Mouse (Mus musculus) heart, embryonic 15.5 days (tissue): ENCODE measurements around the gene Rnf157. TPM values are rescaled to one million over a fixed set of nuclear protein-coding genes. Genes with fewer than 3 reads are reported as not detected.

Experiments
- ATAC-seq: fragments of 200-750 bp; cut with Nextera tagmentation; replicated peaks from 2 replicates; pipeline ENCODE4 v1.8.0; 2017; ENCODE audit warnings: low read depth, moderate TSS enrichment; ENCODE audit not compliant: insufficient number of reproducible peaks, insufficient read depth, low FRiP score
- H3K27ac ChIP-seq: fragments of 300-500 bp; sonication (generic); 2 replicates; pipeline ENCODE4 v1.5.1; 2015; ENCODE audit warnings: mild to moderate bottlenecking, inconsistent platforms
- H3K27me3 ChIP-seq: fragments of 300-500 bp; sonication (generic); 2 replicates; pipeline ENCODE4 v1.6.1; 2015; ENCODE audit warnings: inconsistent platforms
- H3K36me3 ChIP-seq: fragments of 300-500 bp; sonication (generic); 2 replicates; pipeline ENCODE4 v1.6.1; 2015; ENCODE audit warnings: mild to moderate bottlenecking, inconsistent platforms
- H3K4me1 ChIP-seq: fragments of 300-500 bp; sonication (generic); replicated peaks from 2 replicates; pipeline ENCODE4 v1.6.1; 2015; ENCODE audit warnings: inconsistent platforms
- H3K4me2 ChIP-seq: fragments of 300-500 bp; sonication (generic); 2 replicates; pipeline ENCODE4 v1.6.1; 2015; ENCODE audit warnings: inconsistent platforms, mild to moderate bottlenecking, moderate library complexity
- H3K4me3 ChIP-seq: fragments of 300-500 bp; sonication (generic); 2 replicates; pipeline ENCODE4 v1.5.1; 2015; ENCODE audit warnings: mild to moderate bottlenecking, inconsistent platforms
- H3K9ac ChIP-seq: fragments of 300-500 bp; sonication (generic); 2 replicates; pipeline ENCODE4 v1.6.1; 2015; ENCODE audit warnings: mild to moderate bottlenecking, inconsistent platforms
- H3K9me3 ChIP-seq: fragments of 300-500 bp; sonication (generic); replicated peaks from 2 replicates; pipeline ENCODE4 v1.6.1; 2016; ENCODE audit warnings: inconsistent platforms
- WGBS: fragments of 180-500 bp; shearing (Covaris S2); methylation state at CpG from one replicate; pipeline ENCODE4 v1.1.7; 2015; ENCODE audit warnings: mixed read lengths; 5-methylcytosine and 5-hydroxymethylcytosine counted together
- polyA plus RNA-seq: library from polyadenylated mRNA; unstranded; fragments of >200 nt; fragmentation: Nextera tagmentation; extraction: Ambion mirVana; gene quantifications from 2 replicates; pipeline ENCODE4 v1.2.1, GENCODE M21; 2015

The Rnf157 gene
- polyA plus RNA-seq = 7.1 and 14.3 TPM in 2 replicates

DNA sequence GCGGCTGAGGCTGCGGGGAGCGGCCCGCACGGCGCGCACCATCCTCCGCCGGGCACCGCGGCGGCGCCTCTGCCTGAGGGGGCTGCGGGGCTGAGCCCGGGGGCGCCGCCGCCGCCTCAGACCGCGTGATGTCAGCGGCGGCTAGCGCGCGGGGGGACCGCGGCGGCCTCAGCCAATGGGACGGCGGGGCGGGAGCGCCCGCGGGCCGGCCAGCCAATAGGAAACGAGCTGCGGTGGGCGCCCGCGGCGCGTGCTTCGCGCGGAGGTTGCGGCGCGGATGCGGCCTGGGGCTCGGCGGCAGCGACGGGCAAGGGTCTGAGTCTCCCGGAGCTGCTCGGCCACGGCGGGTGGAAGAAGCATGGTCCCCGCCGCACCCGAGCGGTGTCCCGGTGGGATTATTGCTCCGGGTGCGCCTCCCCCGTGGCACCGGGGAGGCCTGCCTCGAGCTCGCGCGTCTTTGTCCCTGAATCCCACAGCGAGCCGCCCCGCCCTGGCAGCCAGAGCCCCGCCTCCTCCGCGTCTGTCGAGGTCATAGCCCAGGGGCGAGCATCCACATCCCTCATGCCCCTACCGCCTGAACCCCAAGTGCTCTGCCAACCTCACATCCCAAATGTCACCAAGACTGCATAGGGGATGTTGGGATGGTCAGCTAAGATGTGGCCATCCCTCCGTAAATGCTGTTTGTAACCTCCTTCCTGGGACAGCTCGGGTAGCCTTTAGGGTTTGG lies at the start of gene Rnf157:
Gene Rnf157 (minus strand): TSS at position 129 of the 727 bp plus-strand sequence.
- no peaks in the 10 kb centered on the region for H3K36me3 ChIP-seq
- 2% methylated on average over 67 of the region's 82 CpGs for WGBS
- peak within 1 kb of the TSS; percentile 71 for H3K9ac ChIP-seq
- H3K27ac ChIP-seq = peak within 1 kb of the TSS; percentile 11; the same call in 1 of the 2 replicates
- H3K27me3 ChIP-seq = no peaks in the 10 kb centered on the region; the same call in 1 of the 2 replicates
- peak within 1 kb of the TSS; percentile 99 for H3K4me2 ChIP-seq
- H3K4me3 ChIP-seq = peak within 1 kb of the TSS; percentile 82
- no peaks in the 10 kb centered on the region for H3K9me3 ChIP-seq
- ATAC-seq = peak; percentile 90
- peaks cover 20% of the 10 kb centered on the region for H3K4me1 ChIP-seq

DNA sequence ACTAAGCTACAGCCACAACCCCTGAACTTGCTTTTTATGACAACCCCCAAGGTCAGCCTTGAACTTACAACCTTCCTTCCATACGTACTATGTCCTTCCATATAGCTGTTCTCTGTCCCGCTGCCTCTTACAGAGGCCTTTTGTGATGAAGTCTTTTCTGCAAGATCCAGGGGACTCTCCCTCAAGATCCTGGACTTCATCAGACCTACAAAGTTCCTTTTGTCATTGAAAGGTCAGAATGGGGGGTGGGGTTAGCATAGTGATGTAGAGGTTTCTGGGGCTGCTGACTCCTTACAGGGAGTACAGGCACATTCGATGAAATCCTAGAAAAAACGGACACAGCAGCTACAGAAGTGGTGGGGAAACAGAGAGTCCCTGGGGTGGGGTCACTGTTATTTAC lies 47.0 kb upstream of the Rnf157 start:
- no peak overlapping the region for H3K4me2 ChIP-seq
- ATAC-seq = no peak
- H3K4me1 ChIP-seq = peaks cover 3% of the 10 kb centered on the region
- H3K9ac ChIP-seq = no peak overlapping the region
- WGBS = 57% methylated on average over 4 of the region's 4 CpGs
- no peaks in the 10 kb centered on the region for H3K9me3 ChIP-seq
- H3K27ac ChIP-seq = no peak overlapping the region
- no peaks in the 10 kb centered on the region for H3K36me3 ChIP-seq
- H3K4me3 ChIP-seq = no peak overlapping the region
- H3K27me3 ChIP-seq = peaks cover 5% of the 10 kb centered on the region

DNA sequence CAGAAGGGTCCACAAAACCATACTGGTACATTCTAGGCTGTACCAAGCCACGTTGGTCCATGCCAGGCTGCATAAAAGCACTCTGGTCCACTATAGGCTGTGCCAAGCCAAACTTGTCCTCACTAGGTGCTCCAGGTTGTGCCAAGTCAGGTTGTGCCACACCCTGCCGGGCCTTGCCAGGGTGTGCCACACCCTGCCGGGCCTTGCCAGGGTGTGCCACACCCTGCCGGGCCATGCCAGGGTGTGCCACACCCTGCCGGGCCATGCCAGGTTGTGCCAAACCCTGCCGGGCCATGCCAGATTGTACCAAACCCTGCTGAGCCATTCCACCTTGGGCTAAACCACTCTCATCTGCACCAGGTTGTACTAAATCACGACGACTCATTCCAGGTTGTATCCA lies 43.4 kb upstream of the Rnf157 start:
- ATAC-seq = no peak
- Histone ChIP-seq H3K4me1 (no peaks in the 10 kb centered on the region), H3K4me2 (no peak overlapping the region), H3K27ac (no peak overlapping the region), H3K4me3 (no peak overlapping the region), H3K9me3 (no peaks in the 10 kb centered on the region), H3K36me3 (no peaks in the 10 kb centered on the region), H3K9ac (no peak overlapping the region), H3K27me3 (peaks cover 16% of the 10 kb centered on the region)
- WGBS = 84% methylated on average over 8 of the region's 8 CpGs

DNA sequence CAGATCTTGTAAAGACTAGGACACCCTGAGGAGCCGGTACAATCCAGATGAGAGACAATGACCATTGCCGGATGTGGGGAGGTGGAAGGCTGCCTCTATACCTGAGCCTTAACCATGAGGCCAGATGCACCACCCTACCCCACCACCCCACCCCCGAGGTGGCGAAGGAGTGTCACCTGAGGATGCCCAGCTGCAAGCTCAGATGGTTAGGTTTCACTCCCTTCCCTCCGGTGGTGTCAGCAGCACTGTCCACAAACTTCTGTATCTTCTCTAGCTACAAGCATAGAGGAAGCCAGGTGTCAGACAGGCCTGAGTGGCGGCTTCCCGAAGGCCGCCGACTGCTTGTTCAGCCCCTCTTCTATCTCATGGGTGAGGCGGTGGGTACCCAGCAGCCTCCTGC lies 41.1 kb upstream of the Rnf157 start:
- no peaks in the 10 kb centered on the region for H3K4me1 ChIP-seq
- ATAC-seq = no peak
- no peak overlapping the region for H3K4me3 ChIP-seq
- H3K36me3 ChIP-seq = no peaks in the 10 kb centered on the region
- H3K27ac ChIP-seq = no peak overlapping the region
- peaks cover 16% of the 10 kb centered on the region for H3K27me3 ChIP-seq
- no peak overlapping the region for H3K9ac ChIP-seq
- H3K4me2 ChIP-seq = no peak overlapping the region
- 80% methylated on average over 10 of the region's 10 CpGs for WGBS
- no peaks in the 10 kb centered on the region for H3K9me3 ChIP-seq

DNA sequence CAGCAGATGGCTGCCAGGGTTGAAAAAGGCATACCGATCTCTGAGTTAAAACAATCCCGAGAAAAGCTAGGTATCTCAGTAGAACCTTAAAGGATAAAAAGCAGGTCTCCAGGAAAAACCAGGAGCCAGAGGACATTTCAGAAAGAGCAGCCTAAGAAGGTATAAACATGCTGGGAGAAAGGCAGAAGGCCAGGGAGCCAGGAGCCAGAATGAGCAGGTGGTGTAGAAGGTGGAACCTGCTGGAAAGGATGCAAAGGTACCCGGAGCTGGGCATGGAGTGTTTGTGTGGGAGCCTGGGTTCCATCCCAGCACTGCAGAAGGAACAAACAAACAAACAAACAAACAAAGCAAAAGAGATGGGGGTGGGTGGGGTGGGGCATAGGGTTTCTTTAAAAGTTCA lies 36.5 kb upstream of the Rnf157 start:
- H3K4me3 ChIP-seq = no peak overlapping the region
- H3K27ac ChIP-seq = no peak overlapping the region
- no peaks in the 10 kb centered on the region for H3K36me3 ChIP-seq
- WGBS = 90% methylated on average over 3 of the region's 3 CpGs
- peaks cover 32% of the 10 kb centered on the region for H3K27me3 ChIP-seq
- ATAC-seq = no peak
- H3K9me3 ChIP-seq = no peaks in the 10 kb centered on the region
- H3K9ac ChIP-seq = no peak overlapping the region
- no peak overlapping the region for H3K4me2 ChIP-seq
- peaks cover 4% of the 10 kb centered on the region for H3K4me1 ChIP-seq

DNA sequence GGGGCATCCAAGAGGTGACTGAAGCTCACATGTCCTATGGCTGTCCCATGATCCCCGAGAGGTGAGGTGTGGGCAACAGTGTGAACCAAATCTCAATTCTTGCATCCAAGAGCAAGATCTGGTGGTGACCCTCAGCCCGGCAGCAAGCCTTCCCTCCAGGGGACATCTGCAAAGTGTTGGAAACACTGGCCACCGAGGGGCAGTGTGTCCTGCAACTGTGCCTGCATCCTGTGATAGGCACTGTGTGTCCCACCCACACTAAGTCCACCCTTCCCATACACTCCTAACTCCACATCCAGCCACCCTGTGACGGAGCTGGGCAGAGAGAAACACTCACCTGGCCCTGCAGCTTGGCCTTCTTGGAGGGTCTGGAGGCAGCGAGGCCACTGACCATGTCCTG lies 35.0 kb upstream of the Rnf157 start:
- no peak for ATAC-seq
- Histone ChIP-seq H3K27ac (no peak overlapping the region), H3K4me2 (no peak overlapping the region), H3K27me3 (peaks cover 25% of the 10 kb centered on the region), H3K9ac (no peak overlapping the region), H3K36me3 (no peaks in the 10 kb centered on the region), H3K9me3 (no peaks in the 10 kb centered on the region), H3K4me1 (peaks cover 4% of the 10 kb centered on the region), H3K4me3 (no peak overlapping the region)
- WGBS = 64% methylated on average over 5 of the region's 5 CpGs

DNA sequence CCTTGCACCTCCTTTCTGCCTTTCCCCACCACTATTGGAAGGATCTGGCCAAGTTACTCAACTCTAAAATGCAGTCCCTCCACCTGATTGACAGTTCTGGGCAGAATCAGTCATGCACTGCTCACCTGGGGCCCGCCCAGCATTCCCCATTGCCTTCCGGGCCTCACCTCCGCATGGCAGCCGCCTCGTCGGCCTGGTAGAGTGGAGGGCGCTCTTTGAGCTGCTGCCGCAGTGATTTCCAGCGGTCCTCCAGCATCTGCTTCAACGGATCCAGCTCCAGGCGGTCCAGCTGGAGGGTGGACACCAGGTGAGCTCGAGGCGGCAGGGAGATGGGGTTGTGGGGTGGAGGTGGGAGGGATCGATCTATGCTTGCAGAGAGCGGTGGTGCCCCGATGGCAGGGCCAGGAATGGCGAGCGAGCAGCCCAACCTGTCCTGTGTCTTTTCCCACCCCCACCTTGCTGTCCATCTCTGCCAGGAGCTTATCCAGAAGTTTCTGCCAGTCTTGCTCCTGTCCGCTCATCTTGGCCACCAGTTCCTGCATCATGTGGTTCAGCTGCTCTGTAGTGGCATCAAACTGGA lies 33.6 kb upstream of the Rnf157 start:
- WGBS = 9% methylated on average over 19 of the region's 19 CpGs
- Histone ChIP-seq H3K36me3 (no peaks in the 10 kb centered on the region), H3K9me3 (no peaks in the 10 kb centered on the region), H3K27me3 (peaks cover 25% of the 10 kb centered on the region), H3K4me3 (no peak overlapping the region), H3K27ac (no peak overlapping the region), H3K4me1 (peaks cover 4% of the 10 kb centered on the region), H3K9ac (no peak overlapping the region), H3K4me2 (no peak overlapping the region)
- ATAC-seq = no peak

DNA sequence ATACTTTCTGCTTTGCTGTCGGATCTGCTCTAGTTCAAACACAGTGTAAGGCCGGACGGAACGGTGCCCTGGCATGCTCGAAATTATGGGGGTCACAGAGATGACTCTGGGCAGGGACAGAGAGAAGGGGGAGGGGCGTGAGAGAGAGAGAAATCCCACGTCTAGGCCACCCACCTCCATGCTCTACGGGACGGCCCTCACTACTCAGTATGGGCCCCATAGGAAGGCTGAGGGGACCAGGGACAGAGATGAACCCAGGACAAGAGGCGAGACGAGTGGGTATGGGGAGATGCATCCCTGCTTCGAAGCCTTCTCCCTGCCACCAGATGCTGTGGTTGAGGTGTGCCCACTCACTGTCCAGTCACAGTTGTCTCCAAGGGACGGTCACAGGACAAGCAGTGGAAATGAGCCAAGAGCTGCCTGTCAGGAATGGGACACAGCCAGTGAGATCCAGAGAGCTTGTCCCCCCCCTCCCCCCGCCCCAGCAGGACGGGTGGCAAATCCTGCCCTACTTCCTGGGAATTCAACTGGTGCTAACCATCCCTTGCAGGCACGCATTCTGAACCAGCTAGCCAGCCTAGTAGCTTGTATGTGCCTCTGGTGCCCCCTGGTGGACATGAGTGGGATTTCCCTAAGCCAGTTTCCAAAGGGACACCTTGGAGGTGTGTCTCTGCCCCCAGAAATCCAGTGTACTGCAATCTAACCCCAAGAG lies 32.9 kb upstream of the Rnf157 start:
- Histone ChIP-seq H3K27me3 (peaks cover 25% of the 10 kb centered on the region), H3K9me3 (no peaks in the 10 kb centered on the region), H3K4me3 (no peak overlapping the region), H3K4me2 (peak overlapping the region; percentile 26; the same call in 1 of the 2 replicates), H3K36me3 (no peaks in the 10 kb centered on the region), H3K4me1 (peaks cover 6% of the 10 kb centered on the region), H3K9ac (no peak overlapping the region), H3K27ac (no peak overlapping the region)
- ATAC-seq = peak; percentile 61; the same call in 1 of the 2 replicates
- 33% methylated on average over 16 of the region's 16 CpGs for WGBS

DNA sequence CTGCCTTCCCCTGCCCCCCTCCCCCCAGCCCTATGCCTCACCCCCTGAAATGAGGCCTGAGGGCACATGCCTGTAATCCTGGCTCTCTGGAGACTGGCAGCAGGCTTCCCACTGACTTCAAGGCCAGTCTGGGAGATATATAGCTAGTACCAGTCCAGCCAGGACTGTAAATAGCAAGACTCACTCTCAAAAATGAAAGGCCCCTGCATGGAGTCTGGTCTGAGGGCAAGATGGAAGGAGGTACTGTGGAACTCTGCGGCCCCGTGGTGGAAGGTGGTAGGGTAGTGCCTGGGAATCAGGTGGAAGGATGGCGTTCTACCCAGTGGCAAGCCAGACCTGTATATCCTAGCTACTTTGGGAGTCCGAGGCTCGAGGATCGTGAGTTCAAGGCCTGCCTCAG lies 31.1 kb upstream of the Rnf157 start:
- Histone ChIP-seq H3K4me2 (no peak overlapping the region), H3K27ac (no peak overlapping the region), H3K27me3 (peaks cover 25% of the 10 kb centered on the region), H3K4me1 (peaks cover 19% of the 10 kb centered on the region), H3K9ac (no peak overlapping the region), H3K4me3 (no peak overlapping the region), H3K9me3 (no peaks in the 10 kb centered on the region), H3K36me3 (no peaks in the 10 kb centered on the region)
- WGBS = 85% methylated on average over 6 of the region's 6 CpGs
- no peak for ATAC-seq

DNA sequence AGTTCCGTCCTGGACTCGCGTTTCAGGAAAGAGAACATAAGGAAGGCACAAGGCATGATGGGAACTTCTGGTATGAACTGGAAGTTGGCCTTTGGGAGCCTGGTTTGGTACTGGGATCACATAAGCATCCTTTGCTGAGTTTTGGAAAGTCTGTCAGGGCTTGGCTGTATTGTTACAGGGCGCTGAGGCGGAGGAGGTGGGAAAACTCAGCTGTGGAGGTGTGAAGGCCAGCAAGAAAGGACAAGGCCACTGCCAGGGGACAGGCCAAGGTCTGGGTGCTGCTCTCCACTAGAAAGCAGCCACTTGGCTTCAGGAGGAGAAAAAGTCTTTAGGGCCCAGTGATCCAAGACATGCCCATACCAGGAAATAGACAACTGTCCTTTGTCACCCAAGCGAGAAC lies 30.5 kb upstream of the Rnf157 start:
- ATAC-seq = no peak
- Histone ChIP-seq H3K9ac (no peak overlapping the region), H3K4me1 (peaks cover 19% of the 10 kb centered on the region), H3K4me3 (no peak overlapping the region), H3K9me3 (no peaks in the 10 kb centered on the region), H3K27me3 (peaks cover 21% of the 10 kb centered on the region), H3K27ac (no peak overlapping the region), H3K36me3 (no peaks in the 10 kb centered on the region), H3K4me2 (no peak overlapping the region)
- WGBS = 86% methylated on average over 6 of the region's 6 CpGs

DNA sequence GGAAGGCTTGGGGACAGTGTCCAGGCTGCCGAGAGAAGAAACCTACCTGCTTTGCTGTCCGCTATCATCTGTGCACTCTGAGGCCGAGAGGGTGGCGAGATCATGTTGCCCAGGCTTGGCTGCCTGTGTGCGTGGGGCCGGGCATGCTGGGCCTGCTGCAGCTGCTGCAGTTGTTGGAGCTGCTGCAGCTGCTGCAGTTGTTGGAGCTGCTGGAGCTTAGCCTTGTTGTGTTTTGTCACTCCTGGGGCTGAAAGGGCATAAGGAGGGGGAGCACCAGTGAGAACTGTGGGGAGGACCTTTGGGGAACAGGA lies 30.0 kb upstream of the Rnf157 start:
- H3K36me3 ChIP-seq = no peaks in the 10 kb centered on the region
- peaks cover 16% of the 10 kb centered on the region for H3K27me3 ChIP-seq
- ATAC-seq = no peak
- H3K4me2 ChIP-seq = no peak overlapping the region
- peaks cover 19% of the 10 kb centered on the region for H3K4me1 ChIP-seq
- H3K27ac ChIP-seq = no peak overlapping the region
- no peaks in the 10 kb centered on the region for H3K9me3 ChIP-seq
- H3K4me3 ChIP-seq = no peak overlapping the region
- 54% methylated on average over 6 of the region's 6 CpGs for whole genome bisulfite sequencing
- H3K9ac ChIP-seq = no peak overlapping the region
